Mouse (Mus musculus) layer of hippocampus, adult 11-12 months (tissue): Measurements from ENCODE around the gene Arfip2.

Experiments used
- DNase-seq: peaks from one replicate; pipeline ENCODE4 v3.0.0; 2022; ENCODE audit warnings: low spot score

The Arfip2 gene

DNA sequence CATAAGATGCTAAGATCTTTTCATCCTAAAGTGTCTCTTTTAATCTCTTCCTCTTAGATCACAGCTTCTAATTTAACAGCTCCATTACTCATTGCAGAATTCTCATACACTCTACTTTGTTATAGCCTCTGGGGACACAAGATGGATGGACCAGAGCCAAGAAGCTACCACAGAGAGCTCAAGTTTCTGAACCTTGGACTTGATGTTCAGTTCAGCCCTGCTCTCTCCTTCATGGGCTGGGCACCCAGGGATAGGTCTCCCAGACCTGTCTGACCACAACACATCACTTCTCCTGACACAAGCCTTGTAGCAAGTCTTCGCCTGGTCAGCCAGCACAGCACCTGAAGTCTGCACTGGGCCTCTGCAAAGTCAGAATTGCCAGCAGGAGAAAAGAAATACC is 25.8 kb downstream of the Arfip2 start:
- DNase-seq: no peak

DNA sequence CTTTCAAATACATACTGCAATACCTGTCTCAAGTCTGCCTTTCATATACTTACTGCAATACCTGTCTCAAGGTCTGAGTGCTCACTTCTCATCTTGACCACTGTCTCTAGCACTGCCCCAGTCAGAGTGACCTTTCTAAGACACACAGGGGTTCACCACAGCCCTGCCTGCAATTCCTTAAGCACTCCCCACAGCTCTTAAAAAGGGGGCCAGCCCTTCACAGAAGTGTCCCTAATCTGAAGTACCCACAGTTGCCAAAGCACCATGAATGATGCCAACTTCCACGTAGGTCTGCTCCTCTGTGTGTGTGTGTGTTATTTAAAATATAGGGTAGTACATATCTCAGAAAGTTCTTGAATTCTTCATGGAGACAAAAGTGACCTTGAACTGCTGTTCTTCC is 28.4 kb downstream of the Arfip2 start:
- no peak for DNase-seq

GRCm38 (mm10) chr7:105608467-105608866 is 31.7 kb downstream of the Arfip2 start:
- no peak for DNase-seq

GRCm38 (mm10) chr7:105602860-105603623 is 37.2 kb downstream of the Arfip2 start:
- DNase-seq: peak; percentile 77

DNA sequence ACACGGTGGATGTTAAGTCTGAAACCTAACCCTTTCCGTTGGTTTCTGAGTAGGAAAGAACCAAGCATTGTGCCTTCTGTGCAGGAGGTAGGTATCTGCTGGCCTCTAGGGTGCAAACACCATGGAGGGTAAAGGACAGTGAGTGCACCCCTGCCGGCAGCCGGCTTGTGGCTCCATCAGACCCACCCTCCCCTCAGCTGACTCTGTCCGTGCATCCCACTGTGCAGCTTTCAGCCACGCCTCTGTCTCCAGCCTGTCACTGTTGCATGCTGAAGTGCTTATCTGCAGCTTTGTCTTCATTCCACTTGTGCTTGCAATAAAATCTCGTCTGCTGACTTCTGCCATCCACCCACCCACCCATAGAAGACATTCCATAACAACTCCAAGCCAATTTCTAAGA is 50.1 kb downstream of the Arfip2 start:
- DNase-seq: no peak

- DNase-seq: no peak
These were observed 51.8 kb downstream of the Arfip2 start for GRCm38 (mm10) chr7:105588325-105588912.
